Mouse (Mus musculus) ES-E14 (cell line): ENCODE measurements around the gene Hspd1.

ENCODE experiments used
- HCFC1 ChIP-seq: IDR thresholded peaks from 2 replicates; pipeline ENCODE4 v1.6.1; 2012; ENCODE audit warnings: low read length, inconsistent platforms, borderline replicate concordance; ENCODE audit not compliant: insufficient read depth
- ZC3H11A ChIP-seq: IDR thresholded peaks from 2 replicates; pipeline ENCODE4 v1.6.1; 2012; ENCODE audit warnings: low read depth, mild to moderate bottlenecking, inconsistent platforms, low read length, borderline replicate concordance

- no peak for TF ChIP-seq HCFC1
- TF ChIP-seq ZC3H11A, result no peak
Observed at GRCm38 (mm10) chr1:55085781-55086366, 2.2 kb downstream of the Hspd1 start.
